Mouse (Mus musculus) embryonic fibroblast, embryonic 13.5 days (primary cell): ENCODE data around the gene Ablim2.

Experiments
- CTCF ChIP-seq: IDR thresholded peaks from 2 replicates; pipeline ENCODE4 v1.5.1; 2011; ENCODE audit warnings: mild to moderate bottlenecking, control low read depth, low read length, moderate library complexity, borderline replicate concordance; ENCODE audit not compliant: insufficient read depth
- POLR2A ChIP-seq: IDR thresholded peaks from 2 replicates; pipeline ENCODE4 v1.6.1; 2011; ENCODE audit warnings: low read depth, mild to moderate bottlenecking, control low read depth, low read length, moderate library complexity

DNA sequence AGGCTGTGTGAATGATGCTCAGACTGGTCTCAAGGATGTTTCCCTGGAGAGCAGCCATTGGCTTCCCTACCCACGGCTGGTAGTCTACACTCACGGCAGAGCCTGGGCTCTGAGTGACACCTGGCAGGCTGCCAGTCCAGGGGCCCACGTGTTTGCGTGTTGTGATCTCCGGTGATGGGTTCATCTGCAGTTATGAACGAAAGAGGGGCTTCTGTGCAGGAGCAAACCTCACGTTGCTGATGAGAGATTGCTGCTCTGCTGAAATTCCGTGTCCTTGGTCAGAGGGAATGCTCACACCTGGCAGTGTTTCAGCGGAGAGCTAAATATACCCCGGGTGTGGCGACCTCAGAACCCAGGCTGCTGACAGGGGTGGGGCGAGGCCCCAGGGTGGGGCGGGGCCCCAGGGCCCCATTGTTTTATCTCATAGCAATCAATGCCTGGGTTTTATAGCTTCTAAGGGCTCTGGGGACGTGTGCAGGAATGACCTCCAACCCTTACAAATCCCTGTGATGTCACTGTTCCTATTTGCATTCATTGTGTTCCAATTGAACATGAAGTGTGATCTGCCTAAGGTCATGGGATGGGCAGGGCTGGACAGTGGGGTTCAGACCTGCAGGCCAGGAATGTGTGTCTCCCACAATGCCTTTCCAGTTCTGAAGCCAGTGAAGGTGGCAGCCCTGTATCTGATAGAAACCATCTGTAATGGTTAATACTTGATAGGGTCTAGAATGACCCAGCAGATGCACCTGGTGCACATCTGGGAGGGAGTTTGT lies 13.4 kb downstream of the Ablim2 start:
- TF ChIP-seq CTCF = no peak
- TF ChIP-seq POLR2A = no peak
